Mouse (Mus musculus): ENCODE results near the gene Gnas.
"Not testable (repeated sequence)": the region's sequence is repeated elsewhere in the genome, so short reads cannot be mapped to it uniquely, and the experiment has no call there.

Gene Gnas

GRCm38 (mm10) chr2:174295175-174295899 lies 11.2 kb downstream of the Gnas start:
- peak; percentile 92 for DNase-seq

- peak; percentile 47 for DNase-seq
Observed at GRCm38 (mm10) chr2:174295900-174296465, 11.9 kb downstream of the Gnas start.

- DNase-seq, result peak; percentile 65
Observed at GRCm38 (mm10) chr2:174297086-174297571, 13.0 kb downstream of the Gnas start.

GRCm38 (mm10) chr2:174297851-174298250 lies 13.7 kb downstream of the Gnas start:
- DNase-seq, result no peak

- DNase-seq, result no peak
Observed at GRCm38 (mm10) chr2:174298471-174298870, 14.4 kb downstream of the Gnas start.

GRCm38 (mm10) chr2:174299091-174299770 lies 15.1 kb downstream of the Gnas start:
- no peak for DNase-seq

- no peak for DNase-seq
Observed at GRCm38 (mm10) chr2:174299771-174300160, 15.6 kb downstream of the Gnas start.

- no peak for DNase-seq
Observed at GRCm38 (mm10) chr2:174300186-174300585, 16.1 kb downstream of the Gnas start.

- DNase-seq, result no peak
Observed at GRCm38 (mm10) chr2:174300666-174301065, 16.5 kb downstream of the Gnas start.

- DNase-seq, result no peak
Observed at GRCm38 (mm10) chr2:174302526-174302925, 18.4 kb downstream of the Gnas start.

- no peak for DNase-seq
Observed at GRCm38 (mm10) chr2:174305646-174306045, 21.5 kb downstream of the Gnas start.

- DNase-seq, result no peak
Observed at GRCm38 (mm10) chr2:174307903-174308302, 23.8 kb downstream of the Gnas start.

GRCm38 (mm10) chr2:174310913-174311514 lies 26.9 kb downstream of the Gnas start:
- DNase-seq, result peak; percentile 55

- no peak for DNase-seq
Observed at GRCm38 (mm10) chr2:174311613-174312012, 27.5 kb downstream of the Gnas start.

- DNase-seq, result peak; percentile 75
Observed at GRCm38 (mm10) chr2:174312118-174312647, 28.1 kb downstream of the Gnas start.

- DNase-seq, result no peak
Observed at GRCm38 (mm10) chr2:174312661-174313060, 28.5 kb downstream of the Gnas start.

GRCm38 (mm10) chr2:174315445-174315844 lies 31.3 kb downstream of the Gnas start:
- DNase-seq, result not testable (repeated sequence)

- DNase-seq, result no peak
Observed at GRCm38 (mm10) chr2:174316661-174317060, 32.5 kb downstream of the Gnas start.

- no peak for DNase-seq
Observed at GRCm38 (mm10) chr2:174325989-174326388, 41.9 kb downstream of the Gnas start.

- no peak for DNase-seq
Observed at GRCm38 (mm10) chr2:174326481-174326880, 42.4 kb downstream of the Gnas start.

GRCm38 (mm10) chr2:174327295-174327981 lies 43.3 kb downstream of the Gnas start:
- DNase-seq, result peak; percentile 77

GRCm38 (mm10) chr2:174328358-174328905 lies 44.3 kb downstream of the Gnas start:
- no peak for DNase-seq

Measured in liver (tissue).